23 mouse cellular contexts compared by ENCODE assay signal in genomic region chr13:19744536-19744935, GRCm38 (mm10). TPM values are rescaled to one million over a fixed set of nuclear protein-coding genes. Genes with fewer than 3 reads are reported as not detected.
DNase-seq lines count a peak whose midpoint lies in the region; ATAC-seq lines count a peak whose summit lies in the region.
"Had no signal": no experiment of that assay in that cellular context is flagged by ENCODE, and none has a peak within 500 bp of the region (broad histone marks: within the 10 kb centered on the region; RNA-seq: fewer than 3 reads in every experiment).

No protein-coding gene starts in this region.

- no peak overlapping the region for H3K4me3 ChIP-seq in embryonic facial prominence, embryonic 14.5 days (ENCODE audit: low read depth, low read length)
- H3K4me3 ChIP-seq in embryonic facial prominence, embryonic 10.5 days, result no peak overlapping the region
- H3K4me3 ChIP-seq: forebrain, embryonic 13.5 days; limb, embryonic 12.5 days; liver, embryonic 13.5 days; neural tube, embryonic 15.5 days had no signal

- H3K27me3 ChIP-seq in embryonic facial prominence, embryonic 14.5 days (replicated peaks; ENCODE audit: control insufficient read depth, insufficient read depth, low read length), result no peaks in the 10 kb centered on the region
- H3K27me3 ChIP-seq in embryonic facial prominence, embryonic 10.5 days (replicated peaks; ENCODE audit: low read depth, poor library complexity, severe bottlenecking), result no peaks in the 10 kb centered on the region
- H3K27me3 ChIP-seq: forebrain, embryonic 13.5 days; limb, embryonic 12.5 days; liver, embryonic 13.5 days; neural tube, embryonic 15.5 days had no signal

- WGBS in embryonic facial prominence, embryonic 14.5 days, result 79% methylated on average over 5 of the region's 5 CpGs
- 89% methylated on average over 5 of the region's 5 CpGs for WGBS in embryonic facial prominence, embryonic 10.5 days

- H3K36me3 ChIP-seq in embryonic facial prominence, embryonic 14.5 days (ENCODE audit: control insufficient read depth, insufficient read depth, low read length), result no peaks in the 10 kb centered on the region
- no peaks in the 10 kb centered on the region for H3K36me3 ChIP-seq in embryonic facial prominence, embryonic 10.5 days (replicated peaks)
- H3K36me3 ChIP-seq: G1E; limb, embryonic 12.5 days; liver, embryonic 13.5 days; neural tube, embryonic 15.5 days had no signal

- H3K4me1 ChIP-seq in embryonic facial prominence, embryonic 14.5 days (ENCODE audit: control insufficient read depth, insufficient read depth, low read length), result no peaks in the 10 kb centered on the region
- H3K4me1 ChIP-seq in embryonic facial prominence, embryonic 10.5 days, result no peaks in the 10 kb centered on the region
- H3K4me1 ChIP-seq: forebrain, embryonic 13.5 days; limb, embryonic 12.5 days; liver, embryonic 13.5 days; neural tube, embryonic 15.5 days had no signal

- H3K4me2 ChIP-seq in embryonic facial prominence, embryonic 14.5 days (ENCODE audit: low read depth, low read length), result no peak overlapping the region
- H3K4me2 ChIP-seq: forebrain, embryonic 13.5 days; limb, embryonic 12.5 days; liver, embryonic 13.5 days; neural tube, embryonic 15.5 days had no signal

- H3K27ac ChIP-seq in embryonic facial prominence, embryonic 14.5 days (replicated peaks; ENCODE audit: low read depth, low read length), result no peak overlapping the region
- no peak overlapping the region for H3K27ac ChIP-seq in embryonic facial prominence, embryonic 10.5 days (replicated peaks)
- H3K27ac ChIP-seq: forebrain, embryonic 13.5 days; kidney, postnatal 0 days; limb, embryonic 12.5 days; liver, embryonic 13.5 days; neural tube, embryonic 15.5 days had no signal

- peak; percentile 10 for DNase-seq in embryonic facial prominence, embryonic 14.5 days (ENCODE audit: low spot score)
- DNase-seq in embryonic facial prominence, embryonic 10.5 days (ENCODE audit: low spot score), result no peak
- DNase-seq in 416B (ENCODE audit: low read depth), result peak; percentile 14
- DNase-seq in heart, postnatal 10 days, result peak; percentile 21 to 47
- peak; percentile 59 for DNase-seq in lung, postnatal 10 days
- DNase-seq in embryo, embryonic 10.5 days (ENCODE audit: low spot score), result no peak
- DNase-seq in urinary bladder, postnatal 10 days (ENCODE audit: low spot score), result no peak
- DNase-seq in adrenal gland, postnatal 25 days, result no peak
- DNase-seq: adrenal gland, postnatal 36 days; cerebellum, adult 11-12 months; cerebellum, postnatal 36 days; kidney, adult 11 months; liver, embryonic 13.5 days; right cerebral cortex, postnatal 25 days had no signal

- no peaks in the 10 kb centered on the region for H3K9me3 ChIP-seq in embryonic facial prominence, embryonic 14.5 days (ENCODE audit: control insufficient read depth, low read length)
- no peaks in the 10 kb centered on the region for H3K9me3 ChIP-seq in embryonic facial prominence, embryonic 10.5 days
- H3K9me3 ChIP-seq: forebrain, embryonic 13.5 days; G1E; limb, embryonic 12.5 days; liver, embryonic 13.5 days; neural tube, embryonic 15.5 days had no signal

- intact Hi-C loops in heart, postnatal 10 days (cut with DNase I), result no loop called here

- no peak for ATAC-seq in embryonic facial prominence, embryonic 14.5 days (ENCODE audit: low read depth)
- ATAC-seq: forebrain, embryonic 13.5 days; midbrain, embryonic 16.5 days had no signal

- H3K9ac ChIP-seq in embryonic facial prominence, embryonic 14.5 days (ENCODE audit: low read depth, low read length), result no peak overlapping the region
- H3K9ac ChIP-seq: forebrain, embryonic 13.5 days; limb, embryonic 12.5 days; liver, embryonic 13.5 days; neural tube, embryonic 15.5 days had no signal

RNA-seq across cellular contexts. Expression of gene Nme8, which starts 46.9 kb away (rescaled TPM):
- not detected in 2 replicates for polyA plus RNA-seq in embryonic facial prominence, embryonic 14.5 days (2014; fragmentation: Nextera tagmentation; extraction: Ambion mirVana)
- not detected in 2 replicates for polyA plus RNA-seq in embryonic facial prominence, embryonic 10.5 days (2016; fragmentation: Nextera tagmentation; extraction: Ambion mirVana)
- total RNA-seq in heart, postnatal 10 days (2021), result under 1 TPM; 0.26 to 0.37 TPM
- not detected in 2 replicates for total RNA-seq in adrenal gland, postnatal 25 days (2021)
- total RNA-seq: adrenal gland, postnatal 36 days; gastrocnemius, postnatal 4 days; hematopoietic stem cell, adult 5-6 weeks; layer of hippocampus, postnatal 14 days had no signal
- polyA plus RNA-seq: G1E; kidney, postnatal 0 days; limb, embryonic 12.5 days; liver, embryonic 13.5 days; neural tube, embryonic 15.5 days had no signal

Comparison
In these comparisons a context has a peak if more than half of its experiments do, and no peak if none do; other contexts are left out.
1. DNase-seq: peak in embryonic facial prominence, embryonic 14.5 days (single experiment), 416B (single experiment), heart, postnatal 10 days (2 of 2) and lung, postnatal 10 days (single experiment); none in embryonic facial prominence, embryonic 10.5 days (single experiment), embryo, embryonic 10.5 days (single experiment), urinary bladder, postnatal 10 days (single experiment) and adrenal gland, postnatal 25 days (single experiment).